Mouse (Mus musculus) liver, embryonic 14.5 days (tissue): ENCODE results near the gene Slc45a3. TPM values are rescaled to one million over a fixed set of nuclear protein-coding genes. Genes with fewer than 3 reads are reported as not detected.

Source experiments
- ATAC-seq: fragments of 200-750 bp; cut with Nextera tagmentation; 2 replicates; pipeline ENCODE4 v1.8.0; 2017; ENCODE audit warnings: moderate number of reproducible peaks, mild to moderate bottlenecking, moderate library complexity; ENCODE audit not compliant: insufficient read depth
- DNase-seq, 3 experiments: peaks; one replicate each; pipeline ENCODE4 v3.0.0-alpha.2; 2012 to 2013; ENCODE audit warnings: low read depth in 3 of 3, low spot score in 3 of 3
- H3K27ac ChIP-seq: fragments of 300-500 bp; sonication (generic); 2 replicates; pipeline ENCODE4 v1.5.1; 2014; ENCODE audit warnings: moderate library complexity, mild to moderate bottlenecking, control low read depth, inconsistent platforms
- H3K27me3 ChIP-seq: fragments of 300-500 bp; sonication (generic); 2 replicates; pipeline ENCODE4 v1.6.1; 2014; ENCODE audit warnings: mild to moderate bottlenecking, low read length, moderate library complexity; ENCODE audit not compliant: control insufficient read depth, insufficient read depth
- H3K36me3 ChIP-seq: fragments of 300-500 bp; sonication (generic); replicated peaks from 2 replicates; pipeline ENCODE4 v1.6.1; 2014; ENCODE audit warnings: low read depth; ENCODE audit not compliant: control insufficient read depth, insufficient read depth
- H3K4me1 ChIP-seq, 2 experiments: fragments of 200-500 bp in 1 of 2; fragments of 300-500 bp in 1 of 2; sonication (generic) in 1 of 2; replicated peaks; 2 replicates each; pipeline ENCODE4 v1.6.1; 2012 to 2014; ENCODE audit warnings: antibody characterized with exemption in 1 of 2, inconsistent platforms in 1 of 2, low read length in 1 of 2; ENCODE audit not compliant: control insufficient read depth in 2 of 2, insufficient read depth in 2 of 2
- H3K4me2 ChIP-seq: fragments of 300-500 bp; sonication (generic); 2 replicates; pipeline ENCODE4 v1.6.1; 2014; ENCODE audit warnings: low read depth, mild to moderate bottlenecking, control low read depth, moderate library complexity
- H3K4me3 ChIP-seq, 2 experiments: fragments of 200-500 bp in 1 of 2; fragments of 300-500 bp in 1 of 2; sonication (generic) in 1 of 2; 2 replicates each; pipeline ENCODE4 v1.5.1; 2012 to 2014; ENCODE audit warnings: low read depth in 2 of 2, low read length in 2 of 2, mild to moderate bottlenecking in 2 of 2, control low read depth in 1 of 2, inconsistent platforms in 1 of 2, moderate library complexity in 1 of 2; ENCODE audit not compliant: insufficient read depth in 1 of 2
- H3K9ac ChIP-seq: fragments of 300-500 bp; sonication (generic); replicated peaks from 2 replicates; pipeline ENCODE4 v1.6.1; 2014; ENCODE audit warnings: mild to moderate bottlenecking, control low read depth, moderate library complexity
- H3K9me3 ChIP-seq: fragments of 300-500 bp; sonication (generic); 2 replicates; pipeline ENCODE4 v1.6.1; 2016; ENCODE audit warnings: low read length, mixed read lengths; ENCODE audit not compliant: control insufficient read depth
- CTCF ChIP-seq: IDR thresholded peaks from 2 replicates; pipeline ENCODE4 v1.5.1; 2016; ENCODE audit warnings: antibody characterized with exemption, low read depth, control low read depth
- EP300 ChIP-seq: IDR thresholded peaks from 2 replicates; pipeline ENCODE4 v1.6.1; 2016; ENCODE audit warnings: antibody characterized with exemption, low read depth
- WGBS: fragments of 180-500 bp; shearing (Covaris S2); extraction: QIAGEN DNeasy Blood & Tissue Kit; methylation state at CpG from one replicate; pipeline ENCODE4 v1.1.7; 2014; ENCODE audit not compliant: insufficient replicate concordance; 5-methylcytosine and 5-hydroxymethylcytosine counted together
- polyA plus RNA-seq, 2 experiments: library from polyadenylated mRNA; depleted of rRNA in 1 of 2; stranded (reverse) in 1 of 2; unstranded in 1 of 2; fragments of >200 nt; fragmentation: Nextera tagmentation in 1 of 2; extraction: Ambion mirVana in 1 of 2; gene quantifications; 2 replicates each; pipeline versions ENCODE4 v1.2.1 to v1.2.3; 2012 to 2014

Gene Slc45a3
- polyA plus RNA-seq (2012; rRNA removed) (1.9 and 2.4 TPM in 2 replicates), polyA plus RNA-seq (2014; fragmentation: Nextera tagmentation; extraction: Ambion mirVana) (1.8 and 2.5 TPM in 2 replicates)

- peaks cover 43% of the 10 kb centered on the region for H3K27me3 ChIP-seq
- no peaks in the 10 kb centered on the region for H3K9me3 ChIP-seq
- DNase-seq (no peak), ATAC-seq (peak; percentile 61; the same call in 1 of the 2 replicates)
- H3K9ac ChIP-seq: peak within 1 kb of the TSS; percentile 5; the same call in 1 of the 2 replicates
- H3K27ac ChIP-seq: no peak within 1 kb of the TSS
- no peaks in the 10 kb centered on the region for H3K36me3 ChIP-seq
- peak within 1 kb of the TSS; percentile 58 for H3K4me3 ChIP-seq
- TF ChIP-seq CTCF (no peak), EP300 (no peak)
- H3K4me1 ChIP-seq: peaks cover 0 to 13% of the 10 kb centered on the region in 2 experiments; a peak in 1 of 4 replicates
- 1% methylated on average over 35 of the region's 35 CpGs for WGBS
- peak within 1 kb of the TSS; percentile 66 for H3K4me2 ChIP-seq
Measured at GRCm38 (mm10) chr1:131962606-131963084, at the start of gene Slc45a3. TSS of gene Slc45a3 (plus strand) at chr1:131962967.

GRCm38 (mm10) chr1:131917634-131918033 is 45.1 kb upstream of the Slc45a3 start:
- ATAC-seq (no peak), DNase-seq (no peak)
- no peak overlapping the region for H3K4me2 ChIP-seq
- 67% methylated on average over 6 of the region's 6 CpGs for WGBS
- TF ChIP-seq EP300: no peak
- peaks cover 47% of the 10 kb centered on the region for H3K36me3 ChIP-seq
- no peaks in the 10 kb centered on the region for H3K9me3 ChIP-seq
- H3K27me3 ChIP-seq: no peaks in the 10 kb centered on the region
- no peak overlapping the region for H3K4me3 ChIP-seq
- H3K27ac ChIP-seq: no peak overlapping the region
- H3K4me1 ChIP-seq: peaks cover 3 to 4% of the 10 kb centered on the region in 2 experiments; a peak in 3 of 4 replicates
- no peak overlapping the region for H3K9ac ChIP-seq

- H3K27ac ChIP-seq: no peak overlapping the region
- 96% methylated on average over 2 of the region's 2 CpGs for WGBS
Measured at GRCm38 (mm10) chr1:131919052-131919451, 43.7 kb upstream of the Slc45a3 start.

GRCm38 (mm10) chr1:131922100-131922499 is 40.7 kb upstream of the Slc45a3 start:
- no peaks in the 10 kb centered on the region for H3K9me3 ChIP-seq
- H3K4me1 ChIP-seq: no peaks in the 10 kb centered on the region
- H3K27ac ChIP-seq: no peak overlapping the region
- DNase-seq (no peak), ATAC-seq (no peak)
- H3K4me3 ChIP-seq: no peak overlapping the region
- TF ChIP-seq CTCF (no peak), EP300 (no peak)
- WGBS: 81% methylated on average over 3 of the region's 3 CpGs
- H3K4me2 ChIP-seq: no peak overlapping the region
- H3K27me3 ChIP-seq: no peaks in the 10 kb centered on the region
- H3K36me3 ChIP-seq: peaks cover 75% of the 10 kb centered on the region
- H3K9ac ChIP-seq: no peak overlapping the region

More at GRCm38 (mm10) chr1:131919052-131919451, 43.7 kb upstream of the Slc45a3 start:
- Histone ChIP-seq H3K27me3 (no peaks in the 10 kb centered on the region), H3K4me1 (no peaks in the 10 kb centered on the region; a peak in 1 of 4 replicates), H3K36me3 (peaks cover 55% of the 10 kb centered on the region), H3K4me3 (no peak overlapping the region), H3K9ac (no peak overlapping the region), H3K4me2 (no peak overlapping the region), H3K9me3 (no peaks in the 10 kb centered on the region)
- ATAC-seq (no peak), DNase-seq (no peak)
- TF ChIP-seq CTCF (no peak), EP300 (no peak)

GRCm38 (mm10) chr1:131933471-131933870 is 29.3 kb upstream of the Slc45a3 start:
- Histone ChIP-seq H3K27ac (no peak overlapping the region), H3K27me3 (no peaks in the 10 kb centered on the region), H3K4me1 (no peaks in the 10 kb centered on the region), H3K9ac (no peak overlapping the region), H3K4me2 (no peak overlapping the region), H3K4me3 (no peak overlapping the region), H3K9me3 (no peaks in the 10 kb centered on the region), H3K36me3 (peaks cover 52% of the 10 kb centered on the region)
- TF ChIP-seq CTCF (no peak), EP300 (no peak)
- DNase-seq: no peak
- 83% methylated on average over 2 of the region's 2 CpGs for WGBS
- ATAC-seq: no peak
